Mouse (Mus musculus) intestine, embryonic 16.5 days (tissue): Measurements from ENCODE around the gene Lrfn4. TPM values are rescaled to one million over a fixed set of nuclear protein-coding genes. Genes with fewer than 3 reads are reported as not detected.
"Not testable (repeated sequence)": the region's sequence is repeated elsewhere in the genome, so short reads cannot be mapped to it uniquely, and the experiment has no call there.

Source experiments
- ATAC-seq: fragments of 200-750 bp; cut with Nextera tagmentation; 2 replicates; pipeline ENCODE4 v1.8.0; 2017; ENCODE audit warnings: moderate TSS enrichment, moderate library complexity
- H3K27ac ChIP-seq: fragments of 300-500 bp; sonication (generic); 2 replicates; pipeline ENCODE4 v1.5.1; 2014; ENCODE audit warnings: mild to moderate bottlenecking, low read length
- H3K27me3 ChIP-seq: fragments of 300-500 bp; sonication (generic); replicated peaks from 2 replicates; pipeline ENCODE4 v1.6.1; 2014; ENCODE audit warnings: low read length, control low read depth, mixed read lengths; ENCODE audit not compliant: control insufficient read depth, insufficient read depth
- H3K36me3 ChIP-seq: fragments of 300-500 bp; sonication (generic); 2 replicates; pipeline ENCODE4 v1.6.1; 2014; ENCODE audit warnings: low read length, control low read depth; ENCODE audit not compliant: control insufficient read depth, insufficient read depth
- H3K4me1 ChIP-seq: fragments of 300-500 bp; sonication (generic); 2 replicates; pipeline ENCODE4 v1.6.1; 2014; ENCODE audit warnings: low read length, control low read depth, mixed read lengths; ENCODE audit not compliant: control insufficient read depth, insufficient read depth
- H3K4me2 ChIP-seq: fragments of 300-500 bp; sonication (generic); 2 replicates; pipeline ENCODE4 v1.6.1; 2014; ENCODE audit warnings: low read depth, low read length, control low read depth
- H3K4me3 ChIP-seq: fragments of 300-500 bp; sonication (generic); 2 replicates; pipeline ENCODE4 v1.5.1; 2014; ENCODE audit warnings: mild to moderate bottlenecking, low read length
- H3K9ac ChIP-seq: fragments of 300-500 bp; sonication (generic); 2 replicates; pipeline ENCODE4 v1.6.1; 2014; ENCODE audit warnings: low read depth, low read length
- H3K9me3 ChIP-seq: fragments of 300-500 bp; sonication (generic); 2 replicates; pipeline ENCODE4 v1.6.1; 2016; ENCODE audit warnings: low read length, control low read depth; ENCODE audit not compliant: control insufficient read depth
- WGBS: fragments of 180-500 bp; shearing (Covaris S2); extraction: QIAGEN DNeasy Blood & Tissue Kit; methylation state at CpG from one replicate; pipeline ENCODE4 v1.1.7; 2014; 5-methylcytosine and 5-hydroxymethylcytosine counted together
- polyA plus RNA-seq: library from polyadenylated mRNA; unstranded; fragments of >200 nt; fragmentation: Nextera tagmentation; extraction: Ambion mirVana; gene quantifications from 2 replicates; pipeline ENCODE4 v1.2.1, GENCODE M21; 2015

Lrfn4 gene
- polyA plus RNA-seq, 1 experiment from 2014 or later, result 2.7 TPM

DNA sequence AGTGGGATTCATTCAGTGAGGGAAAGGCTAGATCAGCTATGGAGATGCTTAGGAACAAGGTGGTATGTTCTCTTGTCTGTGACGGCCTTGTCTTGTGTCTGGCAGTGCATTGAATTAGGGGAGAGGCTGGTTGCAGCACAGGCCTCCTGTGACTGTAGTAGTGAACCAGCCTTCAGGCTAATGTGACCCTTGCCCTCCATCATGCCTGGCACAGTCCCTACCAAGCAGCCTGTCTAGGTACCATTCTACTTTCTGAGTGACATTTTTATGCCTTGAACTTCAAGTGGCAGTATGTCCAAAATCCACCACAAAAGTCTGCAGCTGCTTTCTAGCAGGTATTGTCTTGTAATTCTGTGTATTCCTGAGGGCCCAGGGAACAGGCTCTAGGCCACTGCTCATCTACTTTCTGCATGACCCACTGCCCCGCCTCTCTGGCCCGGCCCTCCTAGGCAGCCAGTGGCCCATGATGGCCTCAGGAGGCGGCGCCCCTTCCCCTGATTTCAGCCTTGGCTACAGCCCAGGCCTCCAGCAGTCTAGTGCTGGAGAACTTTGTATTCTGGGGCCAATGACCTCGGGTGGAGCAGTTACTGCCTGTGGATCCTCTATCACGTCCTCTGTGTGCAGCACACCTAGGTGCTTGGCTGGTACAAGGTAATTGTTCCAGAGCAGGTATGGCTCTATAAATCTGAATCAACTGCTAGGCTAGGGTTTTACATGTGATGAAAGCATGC, 21.5 kb downstream of the Lrfn4 start:
- H3K9me3 ChIP-seq, result no peaks in the 10 kb centered on the region
- peak; percentile 96 for ATAC-seq
- H3K9ac ChIP-seq, result peak overlapping the region; percentile 37; the same call in 1 of the 2 replicates
- peaks cover 14% of the 10 kb centered on the region; the same call in 1 of the 2 replicates for H3K4me1 ChIP-seq
- no peak overlapping the region for H3K4me2 ChIP-seq
- no peaks in the 10 kb centered on the region for H3K27me3 ChIP-seq
- peak overlapping the region; percentile 77 for H3K27ac ChIP-seq
- H3K4me3 ChIP-seq, result no peak overlapping the region
- WGBS, result 46% methylated on average over 7 of the region's 7 CpGs
- no peaks in the 10 kb centered on the region for H3K36me3 ChIP-seq

DNA sequence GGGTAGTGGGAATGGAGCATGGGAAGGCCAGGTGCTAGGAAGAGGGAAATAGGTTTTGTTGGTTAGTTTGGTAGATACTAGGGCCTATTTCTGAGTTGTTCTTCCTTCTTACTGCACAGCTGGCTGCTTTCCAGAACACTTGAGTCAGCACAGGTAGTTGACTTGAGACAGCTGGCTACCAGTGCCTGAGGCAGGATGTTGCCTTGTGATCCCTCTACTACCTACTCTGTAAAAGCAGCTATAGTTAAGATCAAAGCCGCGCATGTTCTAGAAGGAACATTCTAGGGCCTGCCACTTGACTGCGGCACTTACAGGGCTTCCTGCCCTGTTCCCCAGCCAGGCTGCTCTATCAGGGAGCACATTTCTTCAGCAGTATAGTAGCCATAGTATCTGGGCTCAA, 25.4 kb downstream of the Lrfn4 start:
- Histone ChIP-seq H3K27me3 (no peaks in the 10 kb centered on the region), H3K9me3 (no peaks in the 10 kb centered on the region), H3K4me3 (no peak overlapping the region), H3K27ac (no peak overlapping the region), H3K36me3 (no peaks in the 10 kb centered on the region), H3K4me2 (no peak overlapping the region), H3K9ac (no peak overlapping the region), H3K4me1 (peaks cover 9% of the 10 kb centered on the region; the same call in 1 of the 2 replicates)
- no peak for ATAC-seq
- WGBS, result 66% methylated on average over 3 of the region's 3 CpGs

DNA sequence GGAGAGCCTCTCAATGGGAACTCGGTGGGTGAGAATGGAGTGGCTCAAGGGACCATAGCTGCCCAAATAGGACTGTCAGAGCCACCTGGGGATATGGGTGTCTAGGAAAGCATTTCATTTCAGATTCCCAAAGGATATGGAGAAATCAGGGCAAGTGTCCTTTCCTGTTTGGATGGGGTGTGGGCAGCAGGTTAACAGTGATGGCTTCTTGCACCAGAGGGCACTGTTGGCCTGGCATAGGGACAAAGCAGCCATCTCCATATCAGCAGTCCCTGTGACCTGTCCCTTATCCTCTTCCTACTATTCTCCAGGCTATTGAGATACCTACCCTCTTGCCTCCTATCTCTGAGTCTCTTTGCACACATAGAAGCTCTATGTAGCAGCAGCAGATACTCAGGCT, 26.4 kb downstream of the Lrfn4 start:
- H3K9me3 ChIP-seq, result no peaks in the 10 kb centered on the region
- H3K36me3 ChIP-seq, result no peaks in the 10 kb centered on the region
- no peak overlapping the region for H3K4me3 ChIP-seq
- H3K4me1 ChIP-seq, result peaks cover 5% of the 10 kb centered on the region; the same call in 1 of the 2 replicates
- ATAC-seq, result no peak
- H3K27me3 ChIP-seq, result no peaks in the 10 kb centered on the region
- WGBS, result 58% methylated on average over 1 of the region's 1 CpGs
- no peak overlapping the region for H3K4me2 ChIP-seq
- no peak overlapping the region for H3K27ac ChIP-seq
- H3K9ac ChIP-seq, result no peak overlapping the region

DNA sequence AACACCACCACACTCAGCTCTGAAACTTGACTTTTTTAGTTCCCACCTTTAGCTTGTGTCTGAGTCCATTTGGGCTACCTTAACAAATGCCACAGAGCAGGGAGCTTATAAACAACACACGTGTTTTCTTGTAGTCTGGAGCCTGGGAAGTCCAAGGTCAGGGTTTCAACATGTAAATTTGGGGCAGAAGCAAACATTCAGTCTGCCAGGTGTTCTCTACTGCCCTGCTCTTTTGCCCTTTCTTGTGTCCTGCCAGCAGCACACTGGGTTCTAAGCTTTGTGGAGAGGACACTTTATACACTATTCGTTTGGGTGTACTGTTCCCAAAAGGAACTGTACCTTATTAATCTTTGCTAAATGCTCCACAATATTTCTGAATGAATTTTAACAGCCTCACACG, 27.0 kb downstream of the Lrfn4 start:
- H3K27ac ChIP-seq, result no peak overlapping the region
- no peak overlapping the region for H3K4me3 ChIP-seq
- H3K4me1 ChIP-seq, result 0 out of 2 replicates have a peak, but pooled peaks cover 4% of the 10 kb centered on the region
- ATAC-seq, result no peak
- H3K4me2 ChIP-seq, result no peak overlapping the region
- no peaks in the 10 kb centered on the region for H3K27me3 ChIP-seq
- H3K9me3 ChIP-seq, result no peaks in the 10 kb centered on the region
- no peaks in the 10 kb centered on the region for H3K36me3 ChIP-seq
- H3K9ac ChIP-seq, result no peak overlapping the region
- 58% methylated on average over 3 of the region's 3 CpGs for WGBS

DNA sequence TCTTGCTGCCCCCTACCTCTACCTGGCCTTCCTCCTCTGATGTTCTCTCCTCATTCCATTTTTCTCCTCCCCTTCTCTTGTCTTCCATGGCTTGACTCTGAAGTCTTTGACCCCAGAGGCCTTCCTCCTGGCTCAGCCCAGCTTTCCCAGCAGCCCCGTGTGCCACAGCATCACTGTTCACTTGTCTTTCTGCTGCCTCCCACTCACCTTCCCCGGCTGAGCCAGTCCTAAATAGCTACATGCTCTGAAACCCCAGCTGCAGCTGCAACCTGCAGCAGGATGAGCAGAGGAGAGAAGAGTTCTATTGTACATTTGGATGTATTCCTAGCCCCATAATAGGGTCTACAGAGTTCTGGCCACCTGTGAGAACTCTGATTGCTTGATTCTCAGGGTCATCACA, 28.0 kb downstream of the Lrfn4 start:
- WGBS, result 66% methylated on average over 2 of the region's 2 CpGs
- Histone ChIP-seq H3K27me3 (no peaks in the 10 kb centered on the region), H3K4me1 (0 out of 2 replicates have a peak, but pooled peaks cover 4% of the 10 kb centered on the region), H3K27ac (no peak overlapping the region), H3K4me3 (no peak overlapping the region), H3K9ac (no peak overlapping the region), H3K36me3 (no peaks in the 10 kb centered on the region), H3K4me2 (no peak overlapping the region), H3K9me3 (no peaks in the 10 kb centered on the region)
- ATAC-seq, result no peak

DNA sequence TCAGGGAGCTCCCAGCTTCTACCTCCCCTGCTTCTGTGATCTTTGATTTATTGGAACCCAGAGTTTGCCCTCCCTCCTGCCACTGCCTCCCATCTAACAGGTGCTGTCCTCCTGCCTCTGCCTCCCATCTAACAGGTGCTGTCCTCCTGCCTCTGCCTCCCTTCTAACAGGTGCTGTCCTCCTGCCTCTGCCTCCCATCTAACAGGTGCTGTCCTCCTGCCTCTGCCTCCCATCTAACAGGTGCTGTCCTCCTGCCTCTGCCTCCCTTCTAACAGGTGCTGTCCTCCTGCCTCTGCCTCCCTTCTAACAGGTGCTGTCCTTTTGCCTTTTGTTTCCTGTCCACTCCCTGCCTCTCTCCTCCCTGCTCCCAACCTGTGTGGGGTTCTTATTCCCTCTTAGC, 28.7 kb downstream of the Lrfn4 start:
- H3K4me2 ChIP-seq, H3K4me3 ChIP-seq, H3K9ac ChIP-seq, H3K9me3 ChIP-seq, H3K27ac ChIP-seq, H3K4me1 ChIP-seq, H3K36me3 ChIP-seq, ATAC-seq, H3K27me3 ChIP-seq: not testable (repeated sequence)

DNA sequence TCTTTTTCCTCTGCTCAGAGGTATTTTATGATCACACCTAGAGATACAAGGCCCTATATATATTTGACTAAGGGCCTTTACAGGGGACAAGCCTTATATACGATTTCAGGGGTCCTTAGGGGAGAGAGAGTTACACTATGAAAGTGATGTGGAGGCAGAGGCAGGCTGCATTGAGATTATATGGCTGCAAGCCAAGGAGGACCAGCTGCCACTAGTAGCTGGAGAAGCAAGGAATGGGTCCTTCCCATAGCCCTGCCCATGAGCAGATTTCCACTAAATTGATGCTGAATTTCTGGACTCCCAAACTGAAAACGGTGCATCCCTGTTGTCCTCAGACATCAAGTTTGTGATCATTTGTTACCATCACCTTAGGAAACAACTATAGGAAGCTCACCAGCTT, 31.6 kb downstream of the Lrfn4 start:
- no peak for ATAC-seq
- WGBS, result 65% methylated on average over 2 of the region's 2 CpGs

DNA sequence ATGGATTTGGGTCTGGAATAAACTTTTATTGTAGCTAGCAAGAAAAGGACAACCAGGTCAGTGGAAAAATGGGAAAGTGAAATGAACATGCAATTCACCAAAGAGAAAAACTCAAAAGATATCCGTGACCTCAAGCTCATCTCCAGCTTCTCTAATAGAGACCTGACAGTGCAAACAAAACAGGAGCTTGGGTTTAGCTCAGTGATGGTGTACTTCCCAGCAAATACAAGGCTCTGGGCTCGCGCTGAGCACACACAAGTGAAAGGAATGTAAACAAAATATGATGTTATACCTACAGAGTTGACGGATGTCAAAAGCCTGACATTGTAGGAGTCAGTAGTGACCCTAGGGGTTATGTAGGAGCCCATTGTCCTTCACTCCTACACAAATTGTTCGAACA, 36.2 kb downstream of the Lrfn4 start:
- Histone ChIP-seq H3K36me3 (no peaks in the 10 kb centered on the region), H3K4me1 (no peaks in the 10 kb centered on the region), H3K27ac (no peak overlapping the region), H3K9me3 (no peaks in the 10 kb centered on the region), H3K4me2 (no peak overlapping the region), H3K9ac (no peak overlapping the region), H3K27me3 (no peaks in the 10 kb centered on the region), H3K4me3 (no peak overlapping the region)
- ATAC-seq, result no peak
- WGBS, result 57% methylated on average over 5 of the region's 5 CpGs

More for the DNA sequence above, 31.6 kb downstream of the Lrfn4 start:
- H3K4me3 ChIP-seq, result no peak overlapping the region
- no peak overlapping the region for H3K4me2 ChIP-seq
- H3K4me1 ChIP-seq, result no peaks in the 10 kb centered on the region
- H3K27me3 ChIP-seq, result no peaks in the 10 kb centered on the region
- H3K27ac ChIP-seq, result no peak overlapping the region
- no peak overlapping the region for H3K9ac ChIP-seq
- no peaks in the 10 kb centered on the region for H3K9me3 ChIP-seq
- H3K36me3 ChIP-seq, result no peaks in the 10 kb centered on the region

DNA sequence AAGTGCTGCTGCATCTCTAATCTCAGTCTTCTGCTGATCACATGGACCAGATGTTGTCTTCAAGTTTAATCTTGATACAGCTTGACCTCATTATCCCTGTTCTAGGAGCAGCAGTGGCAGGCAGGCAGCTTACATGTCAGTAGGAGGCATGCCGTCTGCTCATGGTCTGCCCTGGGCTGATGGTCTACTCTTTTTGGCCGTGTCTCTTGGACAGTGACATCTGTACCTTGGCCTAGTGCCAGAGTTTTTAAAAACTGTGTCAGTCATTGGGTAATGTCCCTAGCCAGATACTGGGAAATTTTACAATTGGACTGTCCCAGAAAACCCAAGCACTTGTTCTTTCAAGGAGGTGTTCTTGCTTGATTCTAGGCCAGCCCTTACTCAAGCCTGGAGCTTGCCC, 36.7 kb downstream of the Lrfn4 start:
- Histone ChIP-seq H3K27me3 (no peaks in the 10 kb centered on the region), H3K36me3 (no peaks in the 10 kb centered on the region), H3K9me3 (no peaks in the 10 kb centered on the region), H3K4me2 (no peak overlapping the region), H3K9ac (no peak overlapping the region), H3K4me1 (no peaks in the 10 kb centered on the region), H3K27ac (no peak overlapping the region), H3K4me3 (no peak overlapping the region)
- ATAC-seq, result no peak
- WGBS, result 67% methylated on average over 2 of the region's 2 CpGs

DNA sequence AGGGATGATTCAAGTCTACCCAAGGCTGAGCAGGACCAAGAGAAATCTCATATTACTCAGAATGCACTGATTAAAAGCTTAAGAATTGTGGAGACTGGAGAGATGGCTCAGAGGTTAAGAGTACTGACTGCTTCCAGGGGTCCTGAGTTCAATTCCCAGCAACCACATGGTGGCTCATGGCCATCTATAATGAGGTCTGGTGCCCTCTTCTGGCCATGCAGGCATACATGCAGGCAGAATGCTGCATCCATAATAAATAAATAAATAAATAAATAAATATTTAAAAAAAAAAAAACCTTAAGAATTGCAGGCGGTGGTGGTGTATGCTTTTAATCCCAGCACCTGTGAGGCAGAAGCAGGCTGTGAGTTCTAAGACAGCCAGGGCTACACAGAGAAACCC, 42.2 kb downstream of the Lrfn4 start:
- no peaks in the 10 kb centered on the region for H3K27me3 ChIP-seq
- no peaks in the 10 kb centered on the region for H3K4me1 ChIP-seq
- no peak for ATAC-seq
- 80% methylated on average over 1 of the region's 1 CpGs for WGBS
- H3K9me3 ChIP-seq, result no peaks in the 10 kb centered on the region
- no peak overlapping the region for H3K4me3 ChIP-seq
- no peaks in the 10 kb centered on the region for H3K36me3 ChIP-seq
- no peak overlapping the region for H3K4me2 ChIP-seq
- H3K27ac ChIP-seq, result no peak overlapping the region
- no peak overlapping the region for H3K9ac ChIP-seq
